Mouse (Mus musculus): ENCODE results near the gene Hhat. TPM values are rescaled to one million over a fixed set of nuclear protein-coding genes. Genes with fewer than 3 reads are reported as not detected.

Gene Hhat
- polyA plus RNA-seq (2015; fragmentation: Illumina TruSeq; extraction: RNeasy Lipid Tissue Mini Kit (QIAGEN cat#74804); ENCODE audit: low read depth, low replicate concordance): 0.80 TPM

DNA sequence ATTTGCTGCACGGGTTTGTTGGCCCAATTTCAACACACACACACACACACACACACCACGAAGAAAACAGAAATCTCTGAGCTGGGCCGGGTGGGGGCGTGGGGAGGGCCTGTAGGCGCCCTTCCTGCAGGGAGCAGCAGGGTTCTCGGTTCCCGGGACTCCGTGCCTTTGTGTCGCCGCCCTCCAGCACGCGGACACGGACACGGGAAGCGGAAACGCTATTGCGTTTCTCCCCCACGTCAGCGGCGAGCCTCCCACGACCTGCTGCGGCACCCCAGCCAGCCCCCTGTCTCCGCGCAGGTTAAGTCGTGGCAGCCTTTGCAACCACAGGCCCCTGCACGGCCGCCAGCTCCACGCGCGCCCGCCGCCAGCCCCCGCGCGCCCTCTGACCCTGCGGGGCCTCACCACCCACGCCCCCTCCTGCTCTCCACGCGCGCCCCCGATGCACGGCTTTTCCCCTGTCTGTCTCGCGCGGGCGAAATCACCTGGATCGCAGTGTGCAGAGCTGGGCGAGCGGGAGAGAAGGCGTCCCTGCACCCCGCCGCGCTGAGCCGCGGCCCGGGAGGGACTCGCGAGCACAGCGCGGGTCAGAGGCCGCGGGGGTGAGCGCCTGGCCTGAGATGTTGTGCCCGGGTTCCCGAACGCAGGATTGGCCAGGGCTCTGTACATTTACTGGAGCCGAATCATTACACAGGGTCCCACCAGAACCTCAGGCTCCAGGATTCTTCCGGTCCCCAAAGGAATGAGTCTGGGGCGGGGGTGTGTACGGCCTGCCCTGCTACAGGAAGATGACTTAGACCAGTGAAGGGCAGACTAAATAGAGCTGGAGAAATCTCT lies at the start of gene Hhat:
TSS of gene Hhat (minus strand) at position 729 of the 837 bp plus-strand sequence.

Other genes starting within 250 kb of the Hhat start
- 15.3 TPM for gene Sertad4, start 84.5 kb upstream of the Hhat start, polyA plus RNA-seq (2015; fragmentation: Illumina TruSeq; extraction: RNeasy Lipid Tissue Mini Kit (QIAGEN cat#74804); ENCODE audit: low read depth, low replicate concordance)